Mouse (Mus musculus): ENCODE measurements at regions not wholly inside any gene's neighbourhood (a gene's known extent, or its start where the extent isn't known, plus 50 kb on each side); places are given as distances from the start of the nearest gene placed in this dataset.

- DNase-seq (ENCODE audit: low spot score) (no peak), ATAC-seq (ENCODE audit: low FRiP score) (no peak)
- WGBS = 85% methylated on average over 4 of the region's 4 CpGs
- H3K27ac ChIP-seq (ENCODE audit: low read depth, low read length) = no peak overlapping the region
- H3K4me1 ChIP-seq (replicated peaks; ENCODE audit: control insufficient read depth, insufficient read depth, low read length) = no peaks in the 10 kb centered on the region
- no peak overlapping the region for H3K4me3 ChIP-seq (ENCODE audit: low read depth, low read length)
- no peaks in the 10 kb centered on the region for H3K27me3 ChIP-seq (ENCODE audit: control insufficient read depth, insufficient read depth, low read length)
- H3K9me3 ChIP-seq (ENCODE audit: control insufficient read depth, low read length) = no peaks in the 10 kb centered on the region
- H3K36me3 ChIP-seq (ENCODE audit: control insufficient read depth, insufficient read depth, low read length) = no peaks in the 10 kb centered on the region
- no peak overlapping the region for H3K9ac ChIP-seq (ENCODE audit: low read depth, low read length)
- H3K4me2 ChIP-seq (replicated peaks; ENCODE audit: low read depth, low read length) = no peak overlapping the region
These were observed 354.6 kb upstream of the Arid1b start for GRCm38 (mm10) chr17:4639531-4639930.

- H3K4me1 ChIP-seq (replicated peaks; ENCODE audit: control insufficient read depth, insufficient read depth, low read length) = no peaks in the 10 kb centered on the region
- no peak for ATAC-seq (ENCODE audit: low FRiP score)
- H3K9me3 ChIP-seq (ENCODE audit: control insufficient read depth, low read length) = no peaks in the 10 kb centered on the region
- WGBS = 93% methylated on average over 7 of the region's 7 CpGs
- no peaks in the 10 kb centered on the region for H3K36me3 ChIP-seq (ENCODE audit: control insufficient read depth, insufficient read depth, low read length)
- no peak overlapping the region for H3K4me2 ChIP-seq (replicated peaks; ENCODE audit: low read depth, low read length)
- H3K27ac ChIP-seq (ENCODE audit: low read depth, low read length) = no peak overlapping the region
- no peak overlapping the region for H3K4me3 ChIP-seq (ENCODE audit: low read depth, low read length)
- no peak overlapping the region for H3K9ac ChIP-seq (ENCODE audit: low read depth, low read length)
- no peak for DNase-seq (ENCODE audit: low spot score)
- no peaks in the 10 kb centered on the region for H3K27me3 ChIP-seq (ENCODE audit: control insufficient read depth, insufficient read depth, low read length)
These were observed 353.6 kb upstream of the Arid1b start for GRCm38 (mm10) chr17:4640555-4640954.

GRCm38 (mm10) chr17:4641166-4641565 is 353.0 kb upstream of the Arid1b start:
- no peak for ATAC-seq (ENCODE audit: low FRiP score)

GRCm38 (mm10) chr17:4642046-4642445 is 352.1 kb upstream of the Arid1b start:
- Histone ChIP-seq H3K4me2 (replicated peaks; ENCODE audit: low read depth, low read length) (no peak overlapping the region), H3K27ac (ENCODE audit: low read depth, low read length) (no peak overlapping the region), H3K4me1 (replicated peaks; ENCODE audit: control insufficient read depth, insufficient read depth, low read length) (no peaks in the 10 kb centered on the region), H3K9ac (ENCODE audit: low read depth, low read length) (no peak overlapping the region), H3K27me3 (ENCODE audit: control insufficient read depth, insufficient read depth, low read length) (no peaks in the 10 kb centered on the region), H3K36me3 (ENCODE audit: control insufficient read depth, insufficient read depth, low read length) (no peaks in the 10 kb centered on the region), H3K9me3 (ENCODE audit: control insufficient read depth, low read length) (no peaks in the 10 kb centered on the region), H3K4me3 (ENCODE audit: low read depth, low read length) (no peak overlapping the region)
- ATAC-seq (ENCODE audit: low FRiP score) (no peak), DNase-seq (ENCODE audit: low spot score) (no peak)
- 73% methylated on average over 1 of the region's 1 CpGs for WGBS

More at GRCm38 (mm10) chr17:4641166-4641565, 353.0 kb upstream of the Arid1b start:
- no peak overlapping the region for H3K9ac ChIP-seq (ENCODE audit: low read depth, low read length)
- WGBS = 74% methylated on average over 4 of the region's 4 CpGs
- H3K4me2 ChIP-seq (replicated peaks; ENCODE audit: low read depth, low read length) = no peak overlapping the region
- DNase-seq (ENCODE audit: low spot score) = no peak
- no peak overlapping the region for H3K4me3 ChIP-seq (ENCODE audit: low read depth, low read length)
- H3K9me3 ChIP-seq (ENCODE audit: control insufficient read depth, low read length) = no peaks in the 10 kb centered on the region
- H3K4me1 ChIP-seq (replicated peaks; ENCODE audit: control insufficient read depth, insufficient read depth, low read length) = no peaks in the 10 kb centered on the region
- H3K36me3 ChIP-seq (ENCODE audit: control insufficient read depth, insufficient read depth, low read length) = no peaks in the 10 kb centered on the region
- no peak overlapping the region for H3K27ac ChIP-seq (ENCODE audit: low read depth, low read length)
- H3K27me3 ChIP-seq (ENCODE audit: control insufficient read depth, insufficient read depth, low read length) = no peaks in the 10 kb centered on the region

- DNase-seq (ENCODE audit: low spot score) = no peak
These were observed 350.8 kb upstream of the Arid1b start for GRCm38 (mm10) chr17:4643343-4643742.

GRCm38 (mm10) chr17:4648603-4649002 is 345.5 kb upstream of the Arid1b start:
- WGBS = 91% methylated on average over 4 of the region's 4 CpGs
- ATAC-seq (ENCODE audit: low FRiP score) = no peak
- no peaks in the 10 kb centered on the region for H3K4me1 ChIP-seq (replicated peaks; ENCODE audit: control insufficient read depth, insufficient read depth, low read length)

More at GRCm38 (mm10) chr17:4643343-4643742, 350.8 kb upstream of the Arid1b start:
- WGBS = 88% methylated on average over 6 of the region's 6 CpGs
- Histone ChIP-seq H3K27me3 (ENCODE audit: control insufficient read depth, insufficient read depth, low read length) (no peaks in the 10 kb centered on the region), H3K9me3 (ENCODE audit: control insufficient read depth, low read length) (no peaks in the 10 kb centered on the region), H3K4me3 (ENCODE audit: low read depth, low read length) (no peak overlapping the region), H3K27ac (ENCODE audit: low read depth, low read length) (no peak overlapping the region), H3K4me2 (replicated peaks; ENCODE audit: low read depth, low read length) (no peak overlapping the region), H3K36me3 (ENCODE audit: control insufficient read depth, insufficient read depth, low read length) (no peaks in the 10 kb centered on the region), H3K9ac (ENCODE audit: low read depth, low read length) (no peak overlapping the region), H3K4me1 (replicated peaks; ENCODE audit: control insufficient read depth, insufficient read depth, low read length) (no peaks in the 10 kb centered on the region)
- no peak for ATAC-seq (ENCODE audit: low FRiP score)

GRCm38 (mm10) chr17:4654221-4654620 is 339.9 kb upstream of the Arid1b start:
- no peaks in the 10 kb centered on the region for H3K9me3 ChIP-seq (ENCODE audit: control insufficient read depth, low read length)
- H3K27me3 ChIP-seq (ENCODE audit: control insufficient read depth, insufficient read depth, low read length) = no peaks in the 10 kb centered on the region
- H3K27ac ChIP-seq (ENCODE audit: low read depth, low read length) = no peak overlapping the region
- 80% methylated on average over 3 of the region's 3 CpGs for WGBS
- no peaks in the 10 kb centered on the region for H3K36me3 ChIP-seq (ENCODE audit: control insufficient read depth, insufficient read depth, low read length)
- DNase-seq (ENCODE audit: low spot score) = no peak
- ATAC-seq (ENCODE audit: low FRiP score) = no peak
- H3K9ac ChIP-seq (ENCODE audit: low read depth, low read length) = no peak overlapping the region
- H3K4me3 ChIP-seq (ENCODE audit: low read depth, low read length) = no peak overlapping the region
- H3K4me1 ChIP-seq (replicated peaks; ENCODE audit: control insufficient read depth, insufficient read depth, low read length) = no peaks in the 10 kb centered on the region
- H3K4me2 ChIP-seq (replicated peaks; ENCODE audit: low read depth, low read length) = no peak overlapping the region

More at GRCm38 (mm10) chr17:4648603-4649002, 345.5 kb upstream of the Arid1b start:
- H3K36me3 ChIP-seq (ENCODE audit: control insufficient read depth, insufficient read depth, low read length) = no peaks in the 10 kb centered on the region
- H3K4me3 ChIP-seq (ENCODE audit: low read depth, low read length) = no peak overlapping the region
- H3K27ac ChIP-seq (ENCODE audit: low read depth, low read length) = no peak overlapping the region
- H3K9me3 ChIP-seq (ENCODE audit: control insufficient read depth, low read length) = no peaks in the 10 kb centered on the region
- H3K9ac ChIP-seq (ENCODE audit: low read depth, low read length) = no peak overlapping the region
- no peak for DNase-seq (ENCODE audit: low spot score)
- no peak overlapping the region for H3K4me2 ChIP-seq (replicated peaks; ENCODE audit: low read depth, low read length)
- H3K27me3 ChIP-seq (ENCODE audit: control insufficient read depth, insufficient read depth, low read length) = no peaks in the 10 kb centered on the region

GRCm38 (mm10) chr17:4661996-4662395 is 332.1 kb upstream of the Arid1b start:
- Histone ChIP-seq H3K9ac (ENCODE audit: low read depth, low read length) (no peak overlapping the region), H3K4me3 (ENCODE audit: low read depth, low read length) (no peak overlapping the region), H3K27me3 (ENCODE audit: control insufficient read depth, insufficient read depth, low read length) (no peaks in the 10 kb centered on the region), H3K27ac (ENCODE audit: low read depth, low read length) (no peak overlapping the region), H3K4me2 (replicated peaks; ENCODE audit: low read depth, low read length) (no peak overlapping the region), H3K9me3 (ENCODE audit: control insufficient read depth, low read length) (no peaks in the 10 kb centered on the region), H3K4me1 (replicated peaks; ENCODE audit: control insufficient read depth, insufficient read depth, low read length) (no peaks in the 10 kb centered on the region), H3K36me3 (ENCODE audit: control insufficient read depth, insufficient read depth, low read length) (no peaks in the 10 kb centered on the region)
- ATAC-seq (ENCODE audit: low FRiP score) (no peak), DNase-seq (ENCODE audit: low spot score) (no peak)
- WGBS = 94% methylated on average over 5 of the region's 5 CpGs

GRCm38 (mm10) chr17:4668511-4668910 is 325.6 kb upstream of the Arid1b start:
- H3K27me3 ChIP-seq (ENCODE audit: control insufficient read depth, insufficient read depth, low read length) = no peaks in the 10 kb centered on the region
- H3K4me3 ChIP-seq (ENCODE audit: low read depth, low read length) = no peak overlapping the region
- WGBS = 81% methylated on average over 3 of the region's 3 CpGs
- H3K4me2 ChIP-seq (replicated peaks; ENCODE audit: low read depth, low read length) = no peak overlapping the region
- H3K9me3 ChIP-seq (ENCODE audit: control insufficient read depth, low read length) = no peaks in the 10 kb centered on the region
- no peak overlapping the region for H3K9ac ChIP-seq (ENCODE audit: low read depth, low read length)
- no peaks in the 10 kb centered on the region for H3K36me3 ChIP-seq (ENCODE audit: control insufficient read depth, insufficient read depth, low read length)
- no peaks in the 10 kb centered on the region for H3K4me1 ChIP-seq (replicated peaks; ENCODE audit: control insufficient read depth, insufficient read depth, low read length)
- DNase-seq (ENCODE audit: low spot score) (no peak), ATAC-seq (ENCODE audit: low FRiP score) (no peak)
- no peak overlapping the region for H3K27ac ChIP-seq (ENCODE audit: low read depth, low read length)

Measured in hindbrain, embryonic 11.5 days (tissue).